Mouse (Mus musculus) cerebellum, adult 8-10 months (tissue): ENCODE data around the gene Crnkl1.
"Not testable (repeated sequence)": the region's sequence is repeated elsewhere in the genome, so short reads cannot be mapped to it uniquely, and the experiment has no call there.

Source experiments
- DNase-seq: peaks from one replicate; pipeline ENCODE4 v3.0.0; 2022

Crnkl1 gene

DNA sequence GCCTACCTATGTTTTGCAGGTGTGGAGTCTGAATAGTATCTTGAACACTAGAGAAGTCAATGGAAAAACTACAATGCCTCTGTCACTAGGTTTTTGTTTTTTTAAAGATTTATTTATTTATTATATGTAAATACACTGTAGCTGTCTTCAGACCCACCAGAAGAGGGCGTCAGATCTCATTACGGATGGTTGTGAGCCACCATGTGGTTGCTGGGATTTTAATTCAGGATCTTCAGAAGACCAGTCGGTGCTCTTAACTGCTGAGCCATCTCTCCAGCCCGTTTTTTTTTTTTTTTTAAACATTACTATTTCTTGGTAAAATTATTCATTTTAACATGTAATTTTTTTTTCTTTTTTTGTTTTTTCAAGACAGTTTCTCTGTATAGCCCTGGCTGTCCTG, 28.9 kb downstream of the Crnkl1 start:
- DNase-seq: not testable (repeated sequence)

DNA sequence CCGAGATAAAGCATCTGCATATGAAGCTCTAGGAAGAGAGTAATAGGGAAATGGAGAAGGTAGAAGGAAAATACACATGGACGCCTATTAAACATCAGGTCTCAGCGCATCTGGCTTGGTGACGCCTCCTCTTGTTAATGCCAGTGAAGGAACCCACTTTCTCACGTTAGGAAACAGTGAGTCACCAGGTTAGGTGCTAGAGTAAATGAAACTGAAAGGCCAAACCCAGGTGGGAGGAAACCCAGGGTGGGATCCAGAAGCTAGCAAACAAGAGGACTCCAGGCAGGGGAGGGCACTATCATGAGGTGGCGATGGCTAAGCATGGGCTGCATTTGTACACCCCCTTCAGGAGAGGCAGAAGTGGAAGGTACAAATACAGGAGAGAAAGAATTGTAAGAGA, 29.7 kb downstream of the Crnkl1 start:
- no peak for DNase-seq

DNA sequence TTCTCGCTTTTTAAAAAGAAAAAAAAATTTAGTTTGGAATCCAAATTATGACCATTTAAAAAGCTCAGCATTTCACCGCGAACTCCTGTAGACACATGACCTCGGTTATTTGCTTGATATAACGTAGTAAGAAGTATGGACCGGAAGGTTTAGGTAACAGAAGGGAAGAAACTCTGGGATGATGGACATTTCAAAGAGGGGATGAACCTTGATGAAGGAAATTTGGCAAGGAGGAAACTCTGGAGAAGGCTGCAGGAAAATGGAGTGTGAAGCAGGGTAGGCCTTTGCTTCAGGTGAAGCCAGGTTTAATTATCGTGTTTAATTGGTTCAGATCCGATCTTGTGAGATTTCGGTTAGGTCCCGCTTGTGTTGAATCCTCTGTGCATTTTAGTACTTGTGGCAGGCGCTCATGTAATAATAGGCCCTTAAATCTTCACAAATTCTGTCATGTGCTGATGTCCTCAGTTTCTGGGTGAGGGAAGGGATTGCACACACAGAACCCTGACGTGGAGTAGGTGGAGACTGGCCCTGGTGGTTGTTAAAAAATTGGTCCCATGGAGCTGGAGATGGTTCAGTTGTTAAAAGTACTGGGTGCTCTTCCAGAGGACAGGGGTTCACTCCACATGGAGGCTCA, 30.7 kb downstream of the Crnkl1 start:
- DNase-seq: no peak

DNA sequence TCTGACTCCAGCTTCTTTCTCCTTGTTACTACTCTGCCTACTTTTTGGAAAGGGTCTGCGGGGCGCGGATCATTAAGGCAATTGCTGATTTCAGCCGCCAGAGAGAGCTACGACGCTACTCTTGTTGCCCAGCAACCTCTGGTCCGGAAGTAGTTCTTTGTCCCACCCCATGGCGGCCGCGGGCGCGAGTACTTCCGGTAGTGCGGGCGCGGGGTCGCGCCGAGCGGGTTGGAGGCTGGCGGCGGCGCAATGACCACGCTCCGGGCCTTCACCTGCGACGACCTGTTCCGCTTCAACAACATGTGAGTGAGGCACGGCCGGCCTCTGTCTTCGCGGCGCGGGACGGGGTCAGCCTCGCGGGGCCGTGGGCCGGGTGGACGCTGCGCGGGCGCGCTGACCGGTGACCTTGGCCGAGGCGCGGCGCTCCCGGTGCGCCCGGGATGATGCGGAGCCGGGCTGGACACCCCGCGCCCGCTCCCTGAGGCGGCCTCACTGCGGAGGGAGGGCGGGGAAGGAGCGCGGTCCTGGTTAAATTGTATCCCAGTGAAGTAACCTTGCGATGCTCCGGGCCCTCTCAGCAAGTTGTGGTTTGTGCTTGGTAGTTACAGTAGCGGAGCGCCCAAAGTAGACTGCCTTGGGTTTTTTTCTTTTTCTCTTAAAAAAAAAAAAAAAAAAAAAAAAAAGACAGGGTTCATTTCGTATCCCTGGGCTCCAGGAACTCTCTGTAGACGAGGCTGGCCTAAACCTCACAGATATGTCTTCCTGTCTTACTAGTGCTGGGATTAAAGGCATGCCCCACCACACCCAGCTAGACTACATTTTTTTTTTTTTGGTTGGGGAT, 31.5 kb downstream of the Crnkl1 start:
- DNase-seq: peak; percentile 90

DNA sequence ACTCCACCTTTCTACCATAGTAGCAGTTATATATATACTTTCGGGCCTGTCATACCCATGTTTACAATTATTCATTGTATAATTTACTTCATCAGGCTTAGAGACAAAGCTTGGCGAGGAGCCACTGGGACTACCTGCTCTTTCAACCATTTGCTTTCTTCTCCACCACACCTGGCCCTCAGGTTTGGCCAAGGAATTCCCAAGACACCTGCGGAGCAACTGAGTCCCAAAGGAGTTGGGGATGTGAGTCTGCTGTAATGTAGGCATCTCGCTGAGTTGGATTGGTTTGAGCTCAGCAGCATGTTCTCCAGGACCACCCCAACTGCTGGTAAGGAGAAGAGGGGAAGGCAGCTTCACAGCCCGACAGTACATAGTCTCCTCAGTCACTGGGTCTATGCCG, 33.0 kb downstream of the Crnkl1 start, which contains the start of gene Naa20:
Gene Naa20, plus strand, starts transcription at position 239 of the 400 bp plus-strand sequence.
- no peak for DNase-seq

DNA sequence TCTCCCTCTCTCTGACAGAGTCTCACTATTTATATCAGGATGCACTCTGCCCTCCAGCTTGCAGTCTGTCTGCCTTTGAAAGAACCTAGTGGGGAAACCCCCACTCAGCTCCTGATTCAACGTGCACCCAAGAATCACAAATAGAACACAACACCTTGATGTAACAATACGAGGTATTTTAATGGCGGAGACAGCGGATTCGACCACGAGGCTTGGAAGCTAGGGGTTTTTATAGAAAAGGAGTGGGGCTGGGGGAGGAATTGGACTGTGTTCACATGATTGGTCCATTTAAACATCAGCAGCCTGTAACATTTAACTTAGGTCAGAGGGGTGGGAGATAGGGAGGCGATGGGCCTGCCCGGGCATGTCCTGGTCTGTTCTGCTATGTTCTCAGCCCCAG, 34.5 kb downstream of the Crnkl1 start:
- DNase-seq: not testable (repeated sequence)

DNA sequence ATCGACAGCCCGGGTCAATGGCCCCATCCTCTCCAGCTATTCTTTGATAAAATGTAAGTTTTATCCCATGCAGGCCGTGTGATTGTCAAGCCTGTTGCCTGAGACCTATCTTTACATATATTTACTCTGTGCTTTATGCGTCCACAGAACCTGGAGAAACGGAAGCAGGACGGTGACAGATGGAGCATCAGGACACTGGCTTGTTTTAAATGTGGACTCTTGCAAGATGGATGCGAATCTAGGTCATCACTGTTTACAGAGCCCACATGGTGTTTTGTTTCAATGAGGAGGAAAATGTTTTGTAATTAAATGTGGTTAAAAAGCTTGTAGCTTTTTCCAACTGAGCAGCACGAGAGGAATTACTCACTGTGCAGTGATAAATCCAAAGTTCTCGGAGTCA, 36.7 kb downstream of the Crnkl1 start:
- DNase-seq: peak; percentile 63

DNA sequence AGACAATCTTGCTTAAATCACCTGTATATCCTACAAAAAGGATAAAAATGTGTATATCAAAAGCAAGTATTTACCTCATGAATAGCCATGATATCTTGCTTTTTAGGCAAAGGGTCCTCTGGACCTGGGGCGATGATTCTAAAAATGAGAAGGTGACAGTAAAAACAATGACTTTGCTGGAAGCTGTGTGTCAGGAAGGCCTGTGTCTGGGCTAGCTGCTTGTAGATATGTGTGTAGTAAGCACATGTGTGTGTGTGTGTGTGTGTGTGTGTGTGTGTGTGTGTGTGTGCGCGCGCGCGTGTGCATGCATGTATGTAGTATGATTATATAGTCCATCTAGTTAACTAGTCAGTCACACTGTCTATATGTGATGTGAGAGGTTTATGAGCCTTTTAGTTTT, 41.1 kb downstream of the Crnkl1 start:
- DNase-seq: no peak

DNA sequence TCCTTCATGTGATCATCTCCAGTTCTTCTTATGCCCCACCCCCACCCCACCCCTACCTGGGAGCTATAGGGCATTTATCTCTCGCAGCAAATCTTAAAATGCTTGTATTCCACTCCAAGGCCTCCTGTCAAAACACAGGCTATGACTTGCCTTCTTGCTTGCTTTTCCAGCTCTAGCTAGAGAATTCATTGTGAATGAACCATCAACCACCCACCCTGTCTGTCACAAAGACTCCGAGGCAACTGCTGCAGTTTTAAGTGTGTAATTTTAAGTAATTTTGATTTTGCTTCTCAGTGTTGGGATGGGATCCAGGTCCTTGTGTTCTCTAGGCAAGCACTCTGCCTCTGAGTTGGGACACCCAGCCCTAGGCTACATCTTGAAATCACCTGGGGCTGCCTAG, 44.2 kb downstream of the Crnkl1 start:
- DNase-seq: no peak

DNA sequence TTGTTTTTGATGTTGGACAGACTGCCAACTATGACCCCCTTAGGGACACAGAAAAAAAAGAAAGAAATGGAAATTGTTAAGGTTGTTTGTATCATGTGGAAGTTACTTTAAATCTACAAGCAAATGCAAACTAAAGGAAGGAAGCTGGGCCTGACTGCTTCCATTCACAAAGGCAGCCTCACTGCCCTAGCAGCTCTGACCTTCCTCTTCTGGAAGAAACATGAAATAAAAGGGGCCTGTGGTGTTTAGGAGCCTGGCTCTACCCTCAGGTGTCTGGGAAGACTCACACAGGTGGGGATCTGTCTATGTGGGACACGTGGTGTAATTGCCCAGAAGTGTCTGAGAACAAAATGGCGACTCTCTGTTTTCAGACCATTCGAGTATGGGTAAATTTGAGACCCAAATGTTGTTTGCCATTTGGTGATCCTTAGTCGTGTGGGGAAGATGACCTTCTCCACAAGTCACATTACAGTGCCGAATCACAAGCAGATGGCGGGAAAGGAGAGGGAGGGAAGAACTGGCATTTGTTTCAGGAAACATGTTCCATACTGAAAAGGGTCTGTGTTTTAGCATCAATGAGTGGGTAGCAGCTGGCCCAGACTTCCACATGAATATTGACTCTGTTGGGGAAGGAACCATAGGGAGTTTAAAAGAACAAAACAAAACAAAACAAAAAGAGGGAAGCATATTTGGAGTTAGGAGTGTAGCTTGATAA, 45.9 kb downstream of the Crnkl1 start:
- no peak for DNase-seq

DNA sequence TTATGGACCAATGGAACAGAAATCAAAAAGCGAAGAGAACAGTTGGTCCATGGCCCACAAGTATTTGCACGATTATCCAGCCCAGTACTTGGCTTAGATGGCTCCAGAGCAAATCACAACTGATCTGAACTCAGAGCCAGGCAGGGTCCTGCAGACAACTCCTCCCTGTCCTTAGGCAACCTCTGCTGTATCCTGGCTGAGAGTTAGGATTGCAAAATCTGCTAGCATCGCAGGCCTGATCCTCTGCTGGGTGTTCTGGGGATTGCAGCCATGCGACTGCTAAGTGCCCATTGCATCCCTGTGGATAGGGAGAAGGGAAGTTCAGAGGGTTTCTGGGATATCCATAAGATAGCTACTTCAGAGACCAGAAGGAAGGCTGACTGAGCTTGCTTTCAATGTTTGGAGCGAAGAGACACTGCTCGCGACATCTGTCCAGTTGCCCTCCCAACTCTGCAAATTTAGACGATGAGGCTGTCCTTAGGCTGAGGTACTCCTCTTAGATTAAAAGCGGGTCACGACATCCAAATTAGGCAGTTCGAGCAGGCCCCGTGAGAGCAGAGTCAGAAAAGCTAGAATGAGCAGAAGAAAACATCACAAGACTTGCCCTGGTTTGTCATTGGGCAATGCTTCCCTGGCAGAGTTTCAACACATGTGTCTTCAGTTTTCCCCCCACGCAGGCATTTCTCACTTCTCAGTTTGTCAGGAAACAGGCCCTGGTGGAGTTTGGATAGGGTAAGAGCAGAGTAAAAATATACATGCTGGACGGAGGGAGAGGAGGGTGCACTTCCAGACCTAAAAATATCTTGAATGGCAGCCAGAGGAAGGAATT, 46.7 kb downstream of the Crnkl1 start:
- no peak for DNase-seq

DNA sequence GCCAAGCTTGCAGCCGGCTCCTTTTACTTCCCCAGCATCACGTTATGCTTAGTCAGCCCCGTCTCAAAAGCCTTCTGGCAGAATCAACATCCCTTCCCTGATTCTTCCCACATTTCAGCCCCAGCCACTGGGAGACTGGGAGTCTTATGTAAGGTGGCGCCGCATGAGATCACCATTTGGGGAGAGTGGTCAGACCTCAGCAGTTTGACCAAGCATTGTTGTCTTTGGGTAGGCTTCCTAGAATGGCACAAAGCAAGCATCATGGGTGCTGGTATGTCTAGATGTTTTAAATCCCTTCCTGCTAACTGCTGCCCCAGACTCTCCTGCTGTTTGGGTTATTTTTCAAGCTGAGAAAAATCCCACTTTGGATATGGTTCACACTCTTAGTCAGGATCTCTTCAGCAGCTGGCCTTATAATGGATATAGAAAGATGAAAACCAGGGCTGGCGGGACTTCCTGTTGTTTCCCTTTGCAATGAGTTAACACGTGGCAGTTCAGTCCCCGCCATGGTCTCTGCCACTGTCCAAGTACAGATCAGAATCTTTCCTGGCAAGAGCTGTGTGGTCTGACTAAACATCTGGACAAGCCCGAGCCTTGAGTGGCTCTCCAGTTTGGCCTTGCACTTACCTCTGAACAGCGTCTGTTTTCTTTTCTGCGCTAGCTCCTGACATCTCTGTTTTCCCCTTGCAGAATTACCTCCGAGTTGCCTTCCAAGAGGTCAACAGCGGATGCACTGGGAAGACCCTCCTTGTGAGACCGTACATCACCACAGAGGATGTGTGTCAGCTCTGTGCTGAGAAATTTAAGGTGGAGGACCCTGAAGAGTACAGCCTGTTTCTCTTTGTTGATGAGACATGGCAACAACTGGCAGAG, 49.7 kb downstream of the Crnkl1 start:
- DNase-seq: no peak

DNA sequence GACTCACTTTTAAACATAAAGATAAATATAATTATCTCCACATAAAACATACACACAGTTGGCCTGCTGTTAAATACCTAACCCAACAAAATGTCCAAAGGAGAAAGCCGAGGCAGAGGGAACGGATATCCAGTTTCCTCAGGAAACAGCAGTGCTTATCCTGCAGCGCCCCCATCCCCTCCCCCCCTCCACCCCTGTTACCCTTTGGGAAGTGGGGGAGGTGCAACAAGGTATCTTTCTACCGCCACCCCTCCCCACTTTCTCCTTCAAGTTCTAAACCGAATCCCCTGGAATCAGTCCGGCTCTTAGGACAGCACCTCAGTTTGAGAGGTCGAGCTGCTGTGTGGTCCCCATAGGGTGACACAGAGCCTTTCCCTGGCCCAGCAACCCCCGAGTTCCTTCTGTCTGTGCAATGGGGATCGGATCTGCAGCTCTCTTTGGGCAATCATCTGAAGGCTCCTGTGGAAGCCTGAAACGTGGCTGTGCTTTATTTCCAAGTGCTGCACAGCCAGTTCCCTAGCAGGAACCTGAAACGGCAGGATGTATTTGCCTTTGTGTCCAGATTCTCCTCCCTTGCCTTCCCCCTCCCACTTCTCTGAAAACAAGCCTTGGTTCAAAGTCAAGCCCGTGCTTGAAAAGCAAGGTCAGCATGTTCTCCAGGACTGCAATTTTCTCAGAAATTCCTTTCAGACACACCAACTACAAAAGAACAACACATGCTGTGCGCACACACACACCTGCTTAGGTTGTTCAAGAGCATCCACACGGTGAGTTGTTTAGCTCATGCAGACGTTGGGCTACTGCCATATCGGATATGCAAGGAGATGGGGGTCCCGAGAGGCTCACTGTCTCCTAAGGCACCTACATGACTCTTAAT, 50.5 kb downstream of the Crnkl1 start:
- no peak for DNase-seq

DNA sequence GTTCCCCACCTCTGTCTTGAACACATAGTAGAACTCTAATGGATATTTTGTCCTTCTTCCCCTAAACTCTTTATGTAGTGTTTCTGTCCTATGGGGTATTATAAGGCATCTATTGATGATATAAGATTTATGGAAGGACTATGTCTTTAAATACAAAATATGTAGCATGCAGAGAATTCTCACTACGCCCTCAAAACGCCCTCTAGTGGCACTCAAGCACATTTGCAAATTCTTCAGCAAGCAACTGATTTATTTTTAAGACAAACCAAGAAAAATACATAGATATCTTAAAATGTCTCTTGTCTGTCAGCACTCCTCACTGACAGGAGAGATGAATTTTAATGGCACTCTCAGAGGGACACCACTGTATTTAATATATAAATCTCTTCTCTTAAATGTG, 52.4 kb downstream of the Crnkl1 start:
- no peak for DNase-seq

DNA sequence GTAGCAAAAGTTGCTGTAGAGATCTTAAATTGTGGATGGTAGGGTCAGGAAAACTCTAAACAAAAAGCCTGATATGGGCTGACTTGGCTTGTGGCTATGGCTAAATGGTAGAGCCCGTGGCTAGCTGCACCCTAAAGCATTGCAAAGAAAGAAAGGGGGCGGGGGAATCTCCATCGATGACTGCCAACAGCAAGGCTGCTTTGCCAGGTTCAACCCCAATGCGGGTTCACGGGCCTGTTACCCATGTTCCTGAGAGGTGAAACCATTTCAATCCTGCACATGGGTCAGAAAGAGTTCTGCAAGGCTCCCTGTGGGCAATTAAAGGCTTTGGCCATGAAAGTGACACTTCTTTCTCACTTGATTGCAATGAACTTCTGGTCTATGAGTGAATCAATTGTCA, 52.9 kb downstream of the Crnkl1 start:
- DNase-seq: no peak

DNA sequence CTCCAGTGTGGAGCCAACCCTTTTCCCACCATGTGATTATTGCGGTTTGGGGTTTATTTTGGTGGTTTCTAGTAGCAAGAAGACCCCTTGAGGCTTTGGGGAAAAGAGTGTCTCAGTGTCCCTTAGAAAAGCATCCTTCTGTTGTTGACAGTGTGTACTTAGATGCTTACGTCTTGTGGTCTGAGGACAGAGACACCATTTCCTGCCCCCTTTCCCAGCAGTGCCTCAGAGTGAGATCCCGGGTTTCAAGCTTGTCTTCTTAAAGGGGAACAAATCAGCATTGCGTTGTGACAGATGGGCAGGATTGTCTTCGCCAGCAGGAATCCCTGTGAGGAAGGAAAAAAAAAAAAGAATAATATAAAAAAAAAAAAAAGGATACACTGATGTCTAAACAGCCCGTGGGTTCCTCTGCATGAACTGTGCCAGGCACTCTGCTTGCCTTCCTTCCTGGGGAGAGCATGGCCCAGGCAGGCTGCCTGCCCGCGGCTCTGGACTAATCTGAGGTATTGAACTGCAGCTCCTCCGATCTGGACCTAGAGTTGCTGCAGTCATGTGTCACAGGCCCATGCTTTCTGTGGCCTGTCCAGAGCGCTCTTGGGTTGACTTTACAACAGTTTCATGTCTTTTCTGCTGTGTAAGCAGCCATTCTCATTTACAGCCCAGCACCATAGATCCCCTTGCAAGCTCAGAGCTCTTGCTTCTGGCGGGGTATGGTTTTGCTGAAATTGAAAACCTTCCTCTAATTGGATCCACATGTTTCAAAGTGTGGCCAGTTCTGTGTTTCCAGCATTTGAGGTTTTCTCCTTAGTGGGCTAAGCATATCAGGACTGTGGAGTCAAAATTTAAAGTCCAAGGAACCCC, 53.7 kb downstream of the Crnkl1 start:
- no peak for DNase-seq

DNA sequence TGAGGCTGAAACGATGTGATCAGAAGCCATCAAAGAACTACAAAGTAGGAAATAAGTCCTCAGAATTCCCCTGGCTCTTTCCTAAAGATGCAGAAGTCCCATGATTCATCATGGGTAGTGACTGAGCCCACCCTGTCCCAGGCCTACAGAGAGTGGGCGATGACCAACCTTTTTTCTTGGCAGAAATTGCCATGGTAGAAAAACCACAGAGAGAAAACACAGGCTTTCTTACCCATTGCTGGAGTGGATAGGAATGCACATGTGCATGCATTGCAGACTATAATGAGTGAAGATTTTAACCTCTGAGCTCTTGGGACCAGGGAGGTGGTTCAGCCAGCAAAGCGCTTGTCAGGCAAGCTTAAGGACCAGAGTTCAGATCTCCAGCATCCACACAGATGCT, 57.6 kb downstream of the Crnkl1 start:
- DNase-seq: no peak

DNA sequence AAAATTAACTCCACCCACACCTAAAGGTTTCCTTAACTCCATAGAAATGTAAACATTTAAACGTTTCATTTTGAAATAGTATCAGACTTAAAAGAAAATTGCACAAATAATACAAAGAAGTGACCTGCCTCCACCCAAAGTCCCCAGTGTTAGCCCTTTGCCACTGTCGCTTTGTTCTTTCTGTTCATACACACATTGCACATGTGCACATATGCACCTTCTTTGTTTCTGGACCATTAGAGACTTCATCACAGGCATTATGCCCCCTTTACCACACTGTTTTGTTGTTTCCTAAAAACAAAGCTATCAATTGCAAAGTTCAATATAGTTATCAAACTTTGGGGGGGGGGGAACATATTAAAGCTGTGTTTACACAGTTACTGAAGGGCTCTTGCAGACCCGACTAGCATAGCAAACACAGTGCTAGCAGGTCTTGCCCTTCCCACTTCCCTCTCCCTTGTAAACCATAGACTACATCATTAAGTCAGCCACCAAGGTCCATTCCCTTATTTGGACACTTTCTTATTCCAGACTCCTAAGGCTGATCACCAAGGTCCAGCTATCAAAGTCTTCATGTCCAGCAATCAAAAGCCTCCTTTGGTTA, 59.8 kb downstream of the Crnkl1 start:
- no peak for DNase-seq

DNA sequence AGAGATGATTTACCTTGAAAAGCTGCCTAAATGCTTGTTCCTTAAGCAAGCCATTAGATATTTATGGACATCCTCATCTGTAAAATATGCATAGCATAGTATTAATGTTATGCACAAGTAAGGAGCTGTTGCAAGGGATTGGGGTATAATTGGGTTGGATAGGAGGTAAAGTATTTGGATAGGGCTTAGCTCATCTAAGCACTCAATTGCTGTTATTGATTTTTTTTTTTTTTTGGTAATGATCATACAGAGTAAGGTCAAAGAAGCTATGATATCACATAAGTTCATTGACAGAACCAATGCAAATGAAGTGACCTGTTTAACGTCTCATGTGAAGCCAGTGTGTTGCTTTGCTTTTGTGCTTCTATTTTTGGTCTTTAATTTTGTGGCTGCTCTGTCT, 60.9 kb downstream of the Crnkl1 start:
- DNase-seq: no peak
